Mouse (Mus musculus): Measurements from ENCODE around the gene Itih5.
A peak's percentile ranks its signal among the peaks of the same experiment; 100 is the strongest.

Itih5 gene

GRCm38 (mm10) chr2:10261337-10261736 lies 108.0 kb downstream of the Itih5 start:
- no peak for DNase-seq (ENCODE audit: low read depth, low spot score)

GRCm38 (mm10) chr2:10262722-10263121 lies 109.4 kb downstream of the Itih5 start:
- no peak for DNase-seq (ENCODE audit: low read depth, low spot score)

GRCm38 (mm10) chr2:10263909-10264489 lies 110.6 kb downstream of the Itih5 start:
- peak; percentile 16 for DNase-seq (ENCODE audit: low read depth, low spot score)

GRCm38 (mm10) chr2:10265881-10266280 lies 112.5 kb downstream of the Itih5 start:
- DNase-seq (ENCODE audit: low read depth, low spot score): no peak

- DNase-seq (ENCODE audit: low read depth, low spot score): no peak
Measured at GRCm38 (mm10) chr2:10272604-10273115, 119.3 kb downstream of the Itih5 start.

- no peak for DNase-seq (ENCODE audit: low read depth, low spot score)
Measured at GRCm38 (mm10) chr2:10273541-10274050, 120.2 kb downstream of the Itih5 start.

- peak; percentile 82 for DNase-seq (ENCODE audit: low read depth, low spot score)
Measured at GRCm38 (mm10) chr2:10276194-10276593, 122.8 kb downstream of the Itih5 start.

- DNase-seq (ENCODE audit: low read depth, low spot score): no peak
Measured at GRCm38 (mm10) chr2:10283686-10284085, 130.3 kb downstream of the Itih5 start.

GRCm38 (mm10) chr2:10284636-10285270 lies 131.4 kb downstream of the Itih5 start:
- DNase-seq (ENCODE audit: low read depth, low spot score): peak; percentile 43

- DNase-seq (ENCODE audit: low read depth, low spot score): no peak
Measured at GRCm38 (mm10) chr2:10285975-10286374, 132.6 kb downstream of the Itih5 start.

- peak; percentile 82 for DNase-seq (ENCODE audit: low read depth, low spot score)
Measured at GRCm38 (mm10) chr2:10288142-10288831, 134.9 kb downstream of the Itih5 start.

- no peak for DNase-seq (ENCODE audit: low read depth, low spot score)
Measured at GRCm38 (mm10) chr2:10288881-10289280, 135.5 kb downstream of the Itih5 start.

GRCm38 (mm10) chr2:10290115-10290514 lies 136.7 kb downstream of the Itih5 start:
- DNase-seq (ENCODE audit: low read depth, low spot score): no peak

- peak; percentile 23 for DNase-seq (ENCODE audit: low read depth, low spot score)
Measured at GRCm38 (mm10) chr2:10293556-10294206, 140.3 kb downstream of the Itih5 start.

GRCm38 (mm10) chr2:10295908-10296307 lies 142.5 kb downstream of the Itih5 start:
- no peak for DNase-seq (ENCODE audit: low read depth, low spot score)

GRCm38 (mm10) chr2:10300244-10300643 lies 146.9 kb downstream of the Itih5 start:
- no peak for DNase-seq (ENCODE audit: low read depth, low spot score)

- peak; percentile 26 for DNase-seq (ENCODE audit: low read depth, low spot score)
Measured at GRCm38 (mm10) chr2:10300771-10301170, 147.4 kb downstream of the Itih5 start.

- DNase-seq (ENCODE audit: low read depth, low spot score): no peak
Measured at GRCm38 (mm10) chr2:10301391-10301790, 148.0 kb downstream of the Itih5 start.

GRCm38 (mm10) chr2:10301997-10302396 lies 148.6 kb downstream of the Itih5 start:
- DNase-seq (ENCODE audit: low read depth, low spot score): no peak

- no peak for DNase-seq (ENCODE audit: low read depth, low spot score)
Measured at GRCm38 (mm10) chr2:10304911-10305310, 151.5 kb downstream of the Itih5 start.

All from forelimb bud, embryonic 11.5 days (tissue).